Mouse (Mus musculus) kidney, adult 9 months (tissue): ENCODE measurements at regions not wholly inside any gene's neighbourhood (a gene's known extent, or its start where the extent isn't known, plus 50 kb on each side); places are given as distances from the start of the nearest gene placed in this dataset.

Experiments used
- DNase-seq: peaks from one replicate; pipeline ENCODE4 v3.0.0; 2022

DNA sequence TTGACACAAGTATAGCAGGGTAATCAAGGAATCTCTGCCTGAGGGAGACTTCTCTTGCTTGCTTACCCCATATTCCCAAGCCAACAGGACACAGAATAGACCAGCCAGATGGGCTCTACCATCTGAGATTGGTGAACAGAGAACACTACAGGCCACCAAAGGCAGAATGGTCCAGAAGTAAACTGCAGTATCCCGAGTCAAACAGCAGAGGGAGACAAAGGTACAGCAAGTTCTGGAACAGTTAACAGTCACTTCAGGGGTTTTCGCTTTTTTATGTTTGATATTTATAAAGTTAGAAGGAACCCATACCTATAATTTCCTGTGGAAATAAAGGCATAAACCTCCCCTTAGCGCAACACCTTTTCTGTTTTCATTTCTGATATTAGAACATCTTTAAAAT, 325.5 kb upstream of the 9130204L05Rik start:
- peak; percentile 67 for DNase-seq
